Mouse (Mus musculus) limb, embryonic 13.5 days (tissue): ENCODE measurements around the gene Tbx10. TPM values are rescaled to one million over a fixed set of nuclear protein-coding genes. Genes with fewer than 3 reads are reported as not detected.

ENCODE experiments used
- polyA plus RNA-seq: library from polyadenylated mRNA; unstranded; fragments of >200 nt; fragmentation: Nextera tagmentation; extraction: Ambion mirVana; gene quantifications from 2 replicates; pipeline ENCODE4 v1.2.1, GENCODE M21; 2015

Gene Tbx10
- polyA plus RNA-seq, 1 experiment from 2014 or later, result not detected

Other genes with a start within 250 kb of the Tbx10 start
- gene Kmt5b, start 225.3 kb upstream of the Tbx10 start, polyA plus RNA-seq, result 30.4 and 31.2 TPM in 2 replicates
- gene Chka, start 141.0 kb upstream of the Tbx10 start, polyA plus RNA-seq, result 46.0 and 47.8 TPM in 2 replicates
- gene Tcirg1, start 85.6 kb upstream of the Tbx10 start, polyA plus RNA-seq, result 40.3 and 52.9 TPM in 2 replicates
- 259 and 267 TPM in 2 replicates for gene Ndufs8, start 80.0 kb upstream of the Tbx10 start, polyA plus RNA-seq
- 1.1 and 1.3 TPM in 2 replicates for gene Aldh3b1, start 62.9 kb upstream of the Tbx10 start, polyA plus RNA-seq
- 14.2 and 15.0 TPM in 2 replicates for gene Unc93b1, start 57.6 kb upstream of the Tbx10 start, polyA plus RNA-seq
- 0.05 TPM in 1 of 2 replicates, not detected in the other for gene Aldh3b3, start 34.1 kb upstream of the Tbx10 start, polyA plus RNA-seq
- 7.8 and 9.3 TPM in 2 replicates for gene Aldh3b2, start 20.4 kb upstream of the Tbx10 start, polyA plus RNA-seq
- 4.6 and 6.8 TPM in 2 replicates for gene Acy3, start 6.2 kb upstream of the Tbx10 start, polyA plus RNA-seq
- 32.9 and 34.2 TPM in 2 replicates for gene Nudt8, start 7.8 kb downstream of the Tbx10 start, polyA plus RNA-seq
- 4.5 and 4.7 TPM in 2 replicates for gene Gm49405, start 7.9 kb downstream of the Tbx10 start, polyA plus RNA-seq
- 4.6 and 5.5 TPM in 2 replicates for gene Doc2g, start 10.6 kb downstream of the Tbx10 start, polyA plus RNA-seq
- 188 and 199 TPM in 2 replicates for gene Ndufv1, start 20.1 kb downstream of the Tbx10 start, polyA plus RNA-seq
- 573 and 575 TPM in 2 replicates for gene Gstp1, start 45.2 kb downstream of the Tbx10 start, polyA plus RNA-seq
- gene Gstp2, start 53.3 kb downstream of the Tbx10 start, polyA plus RNA-seq, result 0.61 and 6.7 TPM in 2 replicates
- not detected in 2 replicates for gene Gstp3, start 66.8 kb downstream of the Tbx10 start, polyA plus RNA-seq
- gene Cabp2, start 88.8 kb downstream of the Tbx10 start, polyA plus RNA-seq, result not detected in 2 replicates
- 56.8 TPM in 2 replicates for gene Cdk2ap2, start 104.4 kb downstream of the Tbx10 start, polyA plus RNA-seq
- gene Pitpnm1, start 107.2 kb downstream of the Tbx10 start, polyA plus RNA-seq, result 6.6 and 7.3 TPM in 2 replicates
- 98.5 and 105 TPM in 2 replicates for gene Aip, start 133.1 kb downstream of the Tbx10 start, polyA plus RNA-seq
- gene Gpr152, start 147.0 kb downstream of the Tbx10 start, polyA plus RNA-seq, result not detected in 2 replicates
- 0.05 and 0.13 TPM in 2 replicates for gene Cabp4, start 151.3 kb downstream of the Tbx10 start, polyA plus RNA-seq
- 137 and 146 TPM in 2 replicates for gene Coro1b, start 155.9 kb downstream of the Tbx10 start, polyA plus RNA-seq
- gene Ptprcap, start 160.9 kb downstream of the Tbx10 start, polyA plus RNA-seq, result 2.7 and 3.6 TPM in 2 replicates
- gene Rps6kb2, start 170.6 kb downstream of the Tbx10 start, polyA plus RNA-seq, result 63.9 and 65.7 TPM in 2 replicates
- 2.2 and 2.5 TPM in 2 replicates for gene Carns1, start 182.7 kb downstream of the Tbx10 start, polyA plus RNA-seq
- 1.3 and 2.7 TPM in 2 replicates for gene Tbc1d10c, start 198.5 kb downstream of the Tbx10 start, polyA plus RNA-seq
- gene Ppp1ca, start 199.3 kb downstream of the Tbx10 start, polyA plus RNA-seq, result 817 and 858 TPM in 2 replicates
- 36.2 and 38.1 TPM in 2 replicates for gene Rad9a, start 208.9 kb downstream of the Tbx10 start, polyA plus RNA-seq
- 9.0 and 10.0 TPM in 2 replicates for gene Clcf1, start 221.5 kb downstream of the Tbx10 start, polyA plus RNA-seq
- gene AC109138.7, start 221.6 kb downstream of the Tbx10 start, polyA plus RNA-seq, result not detected in 2 replicates
- 17.6 and 21.4 TPM in 2 replicates for gene Pold4, start 239.1 kb downstream of the Tbx10 start, polyA plus RNA-seq